26 mouse cellular contexts compared by ENCODE assay signal in genomic region chr11:99448769-99449168, GRCm38 (mm10). TPM values are rescaled to one million over a fixed set of nuclear protein-coding genes. Genes with fewer than 3 reads are reported as not detected.
DNase-seq lines count a peak whose midpoint lies in the region; ATAC-seq and TF ChIP-seq lines count a peak whose summit lies in the region.
"Had no signal": no experiment of that assay in that cellular context is flagged by ENCODE, and none has a peak within 500 bp of the region (broad histone marks: within the 10 kb centered on the region; RNA-seq: fewer than 3 reads in every experiment).

No protein-coding gene starts in this region.

- TF ChIP-seq CTCF in liver, adult 2 months (IDR thresholded peaks at IDR 0.05; ENCODE audit: low read depth, low read length), result no peak
- no peak for TF ChIP-seq CTCF in liver, postnatal 0 days (IDR thresholded peaks at IDR 0.05; ENCODE audit: low read depth)
- no peak for TF ChIP-seq CTCF in stomach, postnatal 0 days (IDR thresholded peaks at IDR 0.05; ENCODE audit: low read depth)
- TF ChIP-seq CTCF in intestine, postnatal 0 days (IDR thresholded peaks at IDR 0.05; ENCODE audit: low read depth), result no peak

- no peak overlapping the region for H3K4me2 ChIP-seq in liver, postnatal 0 days (ENCODE audit: low read depth, low read length)
- H3K4me2 ChIP-seq in liver, embryonic 11.5 days, result no peak overlapping the region
- no peak overlapping the region for H3K4me2 ChIP-seq in stomach, postnatal 0 days (replicated peaks; ENCODE audit: low read depth)
- no peak overlapping the region for H3K4me2 ChIP-seq in intestine, postnatal 0 days (replicated peaks; ENCODE audit: low read depth)

- H3K27ac ChIP-seq in liver, adult 2 months (replicated peaks; ENCODE audit: insufficient read depth, low read depth, low read length), result no peak overlapping the region
- no peak overlapping the region for H3K27ac ChIP-seq in liver, postnatal 0 days (ENCODE audit: low read depth)
- H3K27ac ChIP-seq in liver, embryonic 11.5 days (ENCODE audit: low read depth, low read length), result no peak overlapping the region
- no peak overlapping the region for H3K27ac ChIP-seq in stomach, postnatal 0 days (replicated peaks)
- H3K27ac ChIP-seq in intestine, postnatal 0 days (ENCODE audit: low read depth, low read length), result no peak overlapping the region

- no peak for TF ChIP-seq POLR2A in liver, adult 2 months (IDR thresholded peaks at IDR 0.05; ENCODE audit: extremely low read depth, insufficient read depth, low read length)

- no peaks in the 10 kb centered on the region for H3K79me2 ChIP-seq in liver, adult 2 months (ENCODE audit: control insufficient read depth, insufficient read depth, low read length)

- 0 out of 2 replicates have a peak, but pooled peaks have one; percentile 18 for TF ChIP-seq EP300 in liver, postnatal 0 days (IDR thresholded peaks at IDR 0.05; ENCODE audit: low read depth)
- no peak for TF ChIP-seq EP300 in stomach, postnatal 0 days (optimal IDR thresholded peaks at IDR 0.05)

- no peak overlapping the region for H3K9ac ChIP-seq in liver, adult 2 months (ENCODE audit: low read depth, low read length)
- H3K9ac ChIP-seq in liver, postnatal 0 days (replicated peaks), result no peak overlapping the region
- no peak overlapping the region for H3K9ac ChIP-seq in liver, embryonic 11.5 days (ENCODE audit: low read depth, low read length)
- no peak overlapping the region for H3K9ac ChIP-seq in stomach, postnatal 0 days (ENCODE audit: low read length)
- H3K9ac ChIP-seq in intestine, postnatal 0 days (ENCODE audit: low read depth, low read length), result no peak overlapping the region

- 11% methylated on average over 2 of the region's 2 CpGs for WGBS in liver, adult 2 months
- WGBS in liver, postnatal 0 days (ENCODE audit: insufficient replicate concordance), result 27% methylated on average over 2 of the region's 2 CpGs
- 49% methylated on average over 2 of the region's 2 CpGs for WGBS in liver, embryonic 11.5 days
- 26% methylated on average over 2 of the region's 2 CpGs for WGBS in stomach, postnatal 0 days
- 32% methylated on average over 2 of the region's 2 CpGs for WGBS in intestine, postnatal 0 days

- peaks cover 3% of the 10 kb centered on the region; the same call in 1 of the 2 replicates for H3K4me1 ChIP-seq in liver, adult 2 months (ENCODE audit: control insufficient read depth, insufficient read depth, low read length)
- H3K4me1 ChIP-seq in liver, postnatal 0 days (ENCODE audit: insufficient read depth), result peaks cover 4% of the 10 kb centered on the region; the same call in 1 of the 2 replicates
- peaks cover 3% of the 10 kb centered on the region for H3K4me1 ChIP-seq in liver, embryonic 11.5 days (replicated peaks; ENCODE audit: control insufficient read depth, insufficient read depth, low read length)
- no peaks in the 10 kb centered on the region for H3K4me1 ChIP-seq in stomach, postnatal 0 days (replicated peaks; ENCODE audit: control insufficient read depth, insufficient read depth)
- no peaks in the 10 kb centered on the region for H3K4me1 ChIP-seq in intestine, postnatal 0 days (replicated peaks; ENCODE audit: control insufficient read depth, insufficient read depth, low read length)

- peak; percentile 80 for DNase-seq in liver, adult 2 months (ENCODE audit: extremely low read depth, low read depth, low spot score)
- DNase-seq in liver, result no peak
- no peak for DNase-seq in liver, postnatal 0 days
- no peak for DNase-seq in liver, embryonic 11.5 days (ENCODE audit: low spot score)
- no peak for DNase-seq in stomach, postnatal 0 days (ENCODE audit: low spot score)
- DNase-seq: adrenal gland, adult 2 months; adrenal gland, adult 8-10 months; adrenal gland, postnatal 10 days; adrenal gland, postnatal 14 days; adrenal gland, postnatal 25 days; adrenal gland, postnatal 36 days; B cell, adult 2 months; cerebellum, adult 11 months; cerebellum, adult 11-12 months; cerebellum, adult 18-20 months had no signal

- H3K27me3 ChIP-seq in liver, adult 2 months (ENCODE audit: control insufficient read depth, insufficient read depth, low read length), result peaks cover 11% of the 10 kb centered on the region; the same call in 1 of the 2 replicates
- no peaks in the 10 kb centered on the region for H3K27me3 ChIP-seq in liver, postnatal 0 days (ENCODE audit: insufficient read depth, low read length)
- no peaks in the 10 kb centered on the region for H3K27me3 ChIP-seq in liver, embryonic 11.5 days (replicated peaks; ENCODE audit: control insufficient read depth, insufficient read depth, low read length)
- H3K27me3 ChIP-seq in stomach, postnatal 0 days (ENCODE audit: control insufficient read depth, insufficient read depth, low read length), result no peaks in the 10 kb centered on the region
- H3K27me3 ChIP-seq in intestine, postnatal 0 days (replicated peaks; ENCODE audit: control insufficient read depth, insufficient read depth, low read length), result no peaks in the 10 kb centered on the region

- no peak overlapping the region for H3K4me3 ChIP-seq in liver, adult 2 months (ENCODE audit: insufficient read depth, low read depth, low read length)
- H3K4me3 ChIP-seq in liver, postnatal 0 days (ENCODE audit: low read depth, low read length), result no peak overlapping the region
- H3K4me3 ChIP-seq in liver, embryonic 11.5 days (ENCODE audit: low read depth, low read length), result no peak overlapping the region
- no peak overlapping the region for H3K4me3 ChIP-seq in stomach, postnatal 0 days (ENCODE audit: low read depth, low read length)
- H3K4me3 ChIP-seq in intestine, postnatal 0 days (ENCODE audit: low read depth, low read length), result no peak overlapping the region

- H3K36me3 ChIP-seq in liver, adult 2 months (ENCODE audit: control insufficient read depth, insufficient read depth, low read length), result no peaks in the 10 kb centered on the region
- H3K36me3 ChIP-seq in liver, postnatal 0 days (replicated peaks; ENCODE audit: insufficient read depth, low read length), result no peaks in the 10 kb centered on the region
- no peaks in the 10 kb centered on the region for H3K36me3 ChIP-seq in liver, embryonic 11.5 days (ENCODE audit: control insufficient read depth, insufficient read depth, low read length)
- H3K36me3 ChIP-seq in stomach, postnatal 0 days (ENCODE audit: control insufficient read depth, insufficient read depth, low read length), result no peaks in the 10 kb centered on the region
- H3K36me3 ChIP-seq in intestine, postnatal 0 days (ENCODE audit: control insufficient read depth, insufficient read depth), result no peaks in the 10 kb centered on the region
- H3K36me3 ChIP-seq: G1E had no signal

- peak; percentile 50; the same call in 1 of the 2 replicates for ATAC-seq in liver, postnatal 0 days
- no peak for ATAC-seq in liver, embryonic 11.5 days (replicated peaks; ENCODE audit: low FRiP score)
- ATAC-seq in stomach, postnatal 0 days (ENCODE audit: low FRiP score, low TSS enrichment), result 0 out of 2 replicates have a peak, but pooled peaks have one; percentile 35
- ATAC-seq in intestine, postnatal 0 days, result no peak
- ATAC-seq: activated CD4-positive, CD25-positive, alpha-beta regulatory T cell, adult 4 months; CD4-positive, CD25-positive, alpha-beta regulatory T cell, adult 4 months; Patski had no signal

- H3K9me3 ChIP-seq in liver, postnatal 0 days (ENCODE audit: low read length), result no peaks in the 10 kb centered on the region
- no peaks in the 10 kb centered on the region for H3K9me3 ChIP-seq in liver, embryonic 11.5 days (ENCODE audit: control insufficient read depth, low read length)
- no peaks in the 10 kb centered on the region for H3K9me3 ChIP-seq in stomach, postnatal 0 days (ENCODE audit: control insufficient read depth, low read length)
- H3K9me3 ChIP-seq in intestine, postnatal 0 days (ENCODE audit: control insufficient read depth), result no peaks in the 10 kb centered on the region
- H3K9me3 ChIP-seq: G1E had no signal

RNA-seq across cellular contexts. Expression of gene Krt20, which starts 10.8 kb away (rescaled TPM):
- total RNA-seq in liver, adult 2 months (2014; rRNA removed), result 0.09 TPM in 1 of 2 replicates, not detected in the other
- 0.04 and 0.15 TPM in 2 replicates for polyA plus RNA-seq in liver, adult 2 months (2012; rRNA removed)
- polyA plus RNA-seq in liver, postnatal 0 days (2015; fragmentation: Nextera tagmentation; extraction: Ambion mirVana), result 13.3 and 14.5 TPM in 2 replicates
- polyA plus RNA-seq in liver, embryonic 11.5 days (2014; fragmentation: Nextera tagmentation; extraction: Ambion mirVana), result 32.1 and 34.1 TPM in 2 replicates
- polyA plus RNA-seq in stomach, postnatal 0 days (2015; fragmentation: Nextera tagmentation; extraction: Ambion mirVana), result 110 and 119 TPM in 2 replicates
- polyA plus RNA-seq in intestine, postnatal 0 days (2015; fragmentation: Nextera tagmentation; extraction: Ambion mirVana), result 166 and 189 TPM in 2 replicates
- total RNA-seq: CH12.LX, G1E, MEL had no signal
- polyA plus RNA-seq: adrenal gland, adult 2 months; brain, embryonic 14.5 days; C2C12; CD4-positive, CD25-positive, alpha-beta regulatory T cell, adult 4 months; G1E; Patski had no signal

RNA-seq across cellular contexts. Expression of gene Krt12, which starts 26.7 kb away (rescaled TPM):
- total RNA-seq in liver, adult 2 months (2014; rRNA removed), result not detected in 2 replicates
- polyA plus RNA-seq in liver, adult 2 months (2012; rRNA removed), result not detected in 2 replicates
- polyA plus RNA-seq in liver, postnatal 0 days (2015; fragmentation: Nextera tagmentation; extraction: Ambion mirVana), result not detected in 2 replicates
- not detected in 2 replicates for polyA plus RNA-seq in liver, embryonic 11.5 days (2014; fragmentation: Nextera tagmentation; extraction: Ambion mirVana)
- polyA plus RNA-seq in stomach, postnatal 0 days (2015; fragmentation: Nextera tagmentation; extraction: Ambion mirVana), result 0.16 and 0.21 TPM in 2 replicates
- polyA plus RNA-seq in intestine, postnatal 0 days (2015; fragmentation: Nextera tagmentation; extraction: Ambion mirVana), result 0.07 and 0.10 TPM in 2 replicates
- total RNA-seq: adrenal gland, adult 18-20 months; adrenal gland, adult 2 months; adrenal gland, adult 8-10 months; adrenal gland, postnatal 10 days; adrenal gland, postnatal 14 days; adrenal gland, postnatal 25 days; adrenal gland, postnatal 36 days; adrenal gland, postnatal 4 days; CH12.LX; G1E; MEL had no signal
- polyA plus RNA-seq: activated CD4-positive, CD25-positive, alpha-beta regulatory T cell, adult 4 months; adrenal gland, adult 2 months; C2C12; CD4-positive, CD25-positive, alpha-beta regulatory T cell, adult 4 months; G1E; Patski had no signal

RNA-seq across cellular contexts. Expression of gene Krt23, which starts 44.2 kb away (rescaled TPM):
- 4.0 and 6.4 TPM in 2 replicates for total RNA-seq in liver, adult 2 months (2014; rRNA removed)
- 1.4 and 1.7 TPM in 2 replicates for polyA plus RNA-seq in liver, adult 2 months (2012; rRNA removed)
- 15.7 and 16.5 TPM in 2 replicates for polyA plus RNA-seq in liver, postnatal 0 days (2015; fragmentation: Nextera tagmentation; extraction: Ambion mirVana)
- polyA plus RNA-seq in liver, embryonic 11.5 days (2014; fragmentation: Nextera tagmentation; extraction: Ambion mirVana), result 0.38 TPM in 2 replicates
- polyA plus RNA-seq in stomach, postnatal 0 days (2015; fragmentation: Nextera tagmentation; extraction: Ambion mirVana), result 204 and 221 TPM in 2 replicates
- 8.0 and 9.9 TPM in 2 replicates for polyA plus RNA-seq in intestine, postnatal 0 days (2015; fragmentation: Nextera tagmentation; extraction: Ambion mirVana)
- total RNA-seq: adrenal gland, adult 18-20 months; adrenal gland, adult 2 months; adrenal gland, postnatal 25 days; CH12.LX; G1E; MEL had no signal
- polyA plus RNA-seq: activated CD4-positive, CD25-positive, alpha-beta regulatory T cell, adult 4 months; adrenal gland, adult 2 months; brain, embryonic 14.5 days; C2C12; CD4-positive, CD25-positive, alpha-beta regulatory T cell, adult 4 months; G1E had no signal

RNA-seq across cellular contexts. Expression of gene Krt10, which starts 59.6 kb away (rescaled TPM):
- 0.37 and 0.87 TPM in 2 replicates for total RNA-seq in liver, adult 2 months (2014; rRNA removed)
- polyA plus RNA-seq in liver, adult 2 months (2012; rRNA removed), result 0.29 and 0.76 TPM in 2 replicates
- polyA plus RNA-seq in liver, postnatal 0 days (2015; fragmentation: Nextera tagmentation; extraction: Ambion mirVana), result 6.3 and 7.0 TPM in 2 replicates
- polyA plus RNA-seq in liver, embryonic 11.5 days (2014; fragmentation: Nextera tagmentation; extraction: Ambion mirVana), result 10.0 and 13.1 TPM in 2 replicates
- 431 and 466 TPM in 2 replicates for polyA plus RNA-seq in stomach, postnatal 0 days (2015; fragmentation: Nextera tagmentation; extraction: Ambion mirVana)
- polyA plus RNA-seq in intestine, postnatal 0 days (2015; fragmentation: Nextera tagmentation; extraction: Ambion mirVana), result 13.6 and 14.5 TPM in 2 replicates
- total RNA-seq: MEL had no signal

Comparison
In these comparisons a context has a peak if more than half of its experiments do, and no peak if none do; other contexts are left out.
1. ATAC-seq: peak in liver, postnatal 0 days (single experiment) and stomach, postnatal 0 days (single experiment); none in liver, embryonic 11.5 days (single experiment) and intestine, postnatal 0 days (single experiment).
2. RNA of gene Krt20, which starts 10.8 kb away (polyA plus RNA-seq): 166 to 189 TPM in intestine, postnatal 0 days, 110 to 119 TPM in stomach, postnatal 0 days, 32.1 to 34.1 TPM in liver, embryonic 11.5 days and 13.3 to 14.5 TPM in liver, postnatal 0 days; 0.04 to 0.15 TPM in liver, adult 2 months; every median in the first group is over 10 times any median in the second.
3. RNA of gene Krt23, which starts 44.2 kb away (polyA plus RNA-seq): 204 to 221 TPM in stomach, postnatal 0 days; 15.7 to 16.5 TPM in liver, postnatal 0 days, 8.0 to 9.9 TPM in intestine, postnatal 0 days, 1.4 to 1.7 TPM in liver, adult 2 months and 0.38 TPM in liver, embryonic 11.5 days; every median in the first group is over 10 times any median in the second.